Mouse (Mus musculus) v-Abl transformed pro-B cells (cell line): ENCODE results near the gene Mogat2.

ENCODE experiments used
- in situ Hi-C, 2 experiments: fragments of 400-800 bp; cut with MboI; formaldehyde crosslinking; loops; one replicate each; pipeline ENCODE4 v1.15.1; 2025; ENCODE audit not compliant: unreplicated experiment in 2 of 2

The Mogat2 gene

GRCm38 (mm10) chr7:99238417-99238816, at the start of gene Mogat2:
Gene Mogat2 (minus strand): TSS chr7:99238619.
- in situ Hi-C loops: no loop called here

- in situ Hi-C loops: no loop called here
These were observed 48.9 kb upstream of the Mogat2 start for GRCm38 (mm10) chr7:99287287-99287686.

GRCm38 (mm10) chr7:99279586-99279985, 41.2 kb upstream of the Mogat2 start:
- in situ Hi-C loops: no loop called here

- in situ Hi-C loops: no loop called here
These were observed 39.9 kb upstream of the Mogat2 start for GRCm38 (mm10) chr7:99278309-99278708.

- in situ Hi-C loops: no loop called here
These were observed 38.3 kb upstream of the Mogat2 start for GRCm38 (mm10) chr7:99276679-99277078.

GRCm38 (mm10) chr7:99275131-99275530, 36.7 kb upstream of the Mogat2 start:
- in situ Hi-C loops: no loop called here

- in situ Hi-C loops: no loop called here
These were observed 33.2 kb upstream of the Mogat2 start for GRCm38 (mm10) chr7:99271630-99272029.

GRCm38 (mm10) chr7:99268951-99269945, 30.8 kb upstream of the Mogat2 start:
- in situ Hi-C loops: loop anchor here in 1 of 2 experiments (10.0 kb wide), 1 partner anchor 46 kb away; no protein-coding TSS in a partner anchor

GRCm38 (mm10) chr7:99268506-99268900, 30.1 kb upstream of the Mogat2 start:
- in situ Hi-C loops: loop anchor here in 1 of 2 experiments (10.0 kb wide), 1 partner anchor 46 kb away; no protein-coding TSS in a partner anchor

GRCm38 (mm10) chr7:99267897-99268505, 29.6 kb upstream of the Mogat2 start:
- in situ Hi-C loops: loop anchor here in 1 of 2 experiments (10.0 kb wide), 1 partner anchor 47 kb away; no protein-coding TSS in a partner anchor

GRCm38 (mm10) chr7:99267251-99267896, 29.0 kb upstream of the Mogat2 start, which contains the start of gene Map6:
Gene Map6 (plus strand): TSS chr7:99267447.
- in situ Hi-C loops: loop anchor here in 1 of 2 experiments (10.0 kb wide), 1 partner anchor 47 kb away; no protein-coding TSS in a partner anchor

GRCm38 (mm10) chr7:99264597-99264996, 26.2 kb upstream of the Mogat2 start:
- in situ Hi-C loops: loop anchor here (5.0 to 10.0 kb wide), 2 partner anchors 50 to 53 kb away; no protein-coding TSS in a partner anchor

GRCm38 (mm10) chr7:99263509-99263908, 25.1 kb upstream of the Mogat2 start:
- in situ Hi-C loops: loop anchor here (5.0 to 10.0 kb wide), 2 partner anchors 51 to 54 kb away; no protein-coding TSS in a partner anchor

- in situ Hi-C loops: loop anchor here (5.0 to 10.0 kb wide), 2 partner anchors 53 to 55 kb away; no protein-coding TSS in a partner anchor
These were observed 23.5 kb upstream of the Mogat2 start for GRCm38 (mm10) chr7:99261900-99262299.

- in situ Hi-C loops: no loop called here
These were observed 16.6 kb upstream of the Mogat2 start for GRCm38 (mm10) chr7:99255006-99255405.

GRCm38 (mm10) chr7:99250386-99250785, 12.0 kb upstream of the Mogat2 start:
- in situ Hi-C loops: no loop called here

- in situ Hi-C loops: loop anchor here in 1 of 2 experiments (10.0 kb wide), 2 partner anchors 115 to 205 kb away; no protein-coding TSS in a partner anchor
These were observed 11.1 kb upstream of the Mogat2 start for GRCm38 (mm10) chr7:99249582-99249911.

GRCm38 (mm10) chr7:99248906-99249581, 10.6 kb upstream of the Mogat2 start:
- in situ Hi-C loops: loop anchor here in 1 of 2 experiments (10.0 kb wide), 2 partner anchors 116 to 206 kb away; no protein-coding TSS in a partner anchor

- in situ Hi-C loops: loop anchor here in 1 of 2 experiments (10.0 kb wide), 2 partner anchors 117 to 207 kb away; no protein-coding TSS in a partner anchor
These were observed 9.8 kb upstream of the Mogat2 start for GRCm38 (mm10) chr7:99248157-99248742.
